Mouse (Mus musculus) hindbrain, embryonic 15.5 days (tissue): ENCODE data around the gene Ajuba. TPM values are rescaled to one million over a fixed set of nuclear protein-coding genes. Genes with fewer than 3 reads are reported as not detected.

ENCODE experiments used
- ATAC-seq: fragments of 200-750 bp; cut with Nextera tagmentation; 2 replicates; pipeline ENCODE4 v1.8.0; 2017; ENCODE audit warnings: low read depth, moderate number of reproducible peaks, moderate TSS enrichment; ENCODE audit not compliant: low FRiP score
- H3K27ac ChIP-seq: fragments of 300-500 bp; sonication (generic); replicated peaks from 2 replicates; pipeline ENCODE4 v1.5.1; 2015; ENCODE audit warnings: mild to moderate bottlenecking, inconsistent platforms
- H3K27me3 ChIP-seq: fragments of 300-500 bp; sonication (generic); 2 replicates; pipeline ENCODE4 v1.6.1; 2015; ENCODE audit warnings: control low read depth, inconsistent platforms
- H3K36me3 ChIP-seq: fragments of 300-500 bp; sonication (generic); 2 replicates; pipeline ENCODE4 v1.6.1; 2015; ENCODE audit warnings: control low read depth, inconsistent platforms
- H3K4me1 ChIP-seq: fragments of 300-500 bp; sonication (generic); replicated peaks from 2 replicates; pipeline ENCODE4 v1.6.1; 2015; ENCODE audit warnings: control low read depth, inconsistent platforms
- H3K4me2 ChIP-seq: fragments of 300-500 bp; sonication (generic); 2 replicates; pipeline ENCODE4 v1.6.1; 2015; ENCODE audit warnings: moderate library complexity, mild to moderate bottlenecking, inconsistent platforms
- H3K4me3 ChIP-seq: fragments of 300-500 bp; sonication (generic); 2 replicates; pipeline ENCODE4 v1.5.1; 2015; ENCODE audit warnings: mild to moderate bottlenecking, inconsistent platforms
- H3K9ac ChIP-seq: fragments of 300-500 bp; sonication (generic); 2 replicates; pipeline ENCODE4 v1.6.1; 2015; ENCODE audit warnings: inconsistent platforms
- H3K9me3 ChIP-seq: fragments of 300-500 bp; sonication (generic); 2 replicates; pipeline ENCODE4 v1.6.1; 2016; ENCODE audit warnings: control low read depth, inconsistent platforms
- WGBS: fragments of 180-500 bp; shearing (Covaris S2); methylation state at CpG from one replicate; pipeline ENCODE4 v1.1.7; 2015; 5-methylcytosine and 5-hydroxymethylcytosine counted together
- polyA plus RNA-seq: library from polyadenylated mRNA; unstranded; fragments of >200 nt; fragmentation: Nextera tagmentation; extraction: Ambion mirVana; gene quantifications from 2 replicates; pipeline ENCODE4 v1.2.1, GENCODE M21; 2015

Gene Ajuba
- polyA plus RNA-seq, 1 experiment from 2014 or later, result 8.7 TPM

GRCm38 (mm10) chr14:54583681-54584338, 6.5 kb upstream of the Ajuba start:
- H3K4me2 ChIP-seq, result no peak overlapping the region
- ATAC-seq, result no peak; the same call in 1 of the 2 replicates

GRCm38 (mm10) chr14:54582536-54582935, 5.2 kb upstream of the Ajuba start:
- H3K36me3 ChIP-seq, result 0 out of 2 replicates have a peak, but pooled peaks cover 8% of the 10 kb centered on the region
- 95% methylated on average over 9 of the region's 9 CpGs for WGBS
- H3K9ac ChIP-seq, result no peak overlapping the region
- H3K27ac ChIP-seq, result no peak overlapping the region
- H3K4me3 ChIP-seq, result no peak overlapping the region
- no peaks in the 10 kb centered on the region for H3K9me3 ChIP-seq
- H3K27me3 ChIP-seq, result peaks cover 5% of the 10 kb centered on the region; the same call in 1 of the 2 replicates
- H3K4me2 ChIP-seq, result no peak overlapping the region
- peaks cover 10% of the 10 kb centered on the region for H3K4me1 ChIP-seq
- ATAC-seq, result no peak

More at GRCm38 (mm10) chr14:54583681-54584338, 6.5 kb upstream of the Ajuba start:
- Histone ChIP-seq H3K4me3 (no peak overlapping the region), H3K9me3 (no peaks in the 10 kb centered on the region), H3K27me3 (peaks cover 5% of the 10 kb centered on the region; the same call in 1 of the 2 replicates), H3K36me3 (0 out of 2 replicates have a peak, but pooled peaks cover 8% of the 10 kb centered on the region), H3K4me1 (no peaks in the 10 kb centered on the region), H3K27ac (no peak overlapping the region), H3K9ac (no peak overlapping the region)
- 41% methylated on average over 7 of the region's 7 CpGs for WGBS

GRCm38 (mm10) chr14:54579638-54580037, 2.3 kb upstream of the Ajuba start:
- 88% methylated on average over 7 of the region's 7 CpGs for WGBS
- ATAC-seq, result no peak
- Histone ChIP-seq H3K9ac (no peak overlapping the region), H3K27ac (no peak overlapping the region), H3K9me3 (no peaks in the 10 kb centered on the region), H3K36me3 (0 out of 2 replicates have a peak, but pooled peaks cover 7% of the 10 kb centered on the region), H3K4me2 (no peak overlapping the region), H3K27me3 (peaks cover 17% of the 10 kb centered on the region), H3K4me3 (no peak overlapping the region), H3K4me1 (peaks cover 33% of the 10 kb centered on the region)

- peak overlapping the region; percentile 73 for H3K27ac ChIP-seq
- peak; percentile 21; the same call in 1 of the 2 replicates for ATAC-seq
- H3K9me3 ChIP-seq, result no peaks in the 10 kb centered on the region
- H3K4me2 ChIP-seq, result peak overlapping the region; percentile 81
- WGBS, result 1% methylated on average over 10 of the region's 10 CpGs
- peaks cover 48% of the 10 kb centered on the region for H3K4me1 ChIP-seq
- no peaks in the 10 kb centered on the region for H3K36me3 ChIP-seq
- H3K4me3 ChIP-seq, result peak overlapping the region; percentile 51
- H3K27me3 ChIP-seq, result peaks cover 32% of the 10 kb centered on the region
- peak overlapping the region; percentile 20; the same call in 1 of the 2 replicates for H3K9ac ChIP-seq
These were observed 705 bp upstream of the Ajuba start for GRCm38 (mm10) chr14:54578063-54578462.

GRCm38 (mm10) chr14:54576241-54577088, 893 bp downstream of the Ajuba start:
- ATAC-seq, result no peak

GRCm38 (mm10) chr14:54575631-54576030, 1.7 kb downstream of the Ajuba start:
- Histone ChIP-seq H3K4me1 (peaks cover 55% of the 10 kb centered on the region), H3K27ac (no peak overlapping the region), H3K36me3 (no peaks in the 10 kb centered on the region), H3K9ac (peak overlapping the region; percentile 5; the same call in 1 of the 2 replicates), H3K4me3 (peak overlapping the region; percentile 51), H3K9me3 (no peaks in the 10 kb centered on the region), H3K4me2 (peak overlapping the region; percentile 81), H3K27me3 (peaks cover 34% of the 10 kb centered on the region)
- under 1% methylated on average over 39 of the region's 39 CpGs for WGBS
- no peak for ATAC-seq

More at GRCm38 (mm10) chr14:54576241-54577088, 893 bp downstream of the Ajuba start:
- Histone ChIP-seq H3K9me3 (no peaks in the 10 kb centered on the region), H3K4me1 (peaks cover 55% of the 10 kb centered on the region), H3K27ac (peak overlapping the region; percentile 73), H3K27me3 (peaks cover 34% of the 10 kb centered on the region), H3K4me3 (peak overlapping the region; percentile 51), H3K36me3 (no peaks in the 10 kb centered on the region), H3K9ac (peak overlapping the region; percentile 49), H3K4me2 (peak overlapping the region; percentile 81)
- WGBS, result under 1% methylated on average over 81 of the region's 84 CpGs

- H3K4me1 ChIP-seq, result peaks cover 56% of the 10 kb centered on the region
- no peak for ATAC-seq
- H3K9me3 ChIP-seq, result no peaks in the 10 kb centered on the region
- H3K9ac ChIP-seq, result peak overlapping the region; percentile 5; the same call in 1 of the 2 replicates
- peaks cover 34% of the 10 kb centered on the region for H3K27me3 ChIP-seq
- H3K4me3 ChIP-seq, result peak overlapping the region; percentile 51
- no peak overlapping the region for H3K27ac ChIP-seq
- WGBS, result 6% methylated on average over 8 of the region's 8 CpGs
- peak overlapping the region; percentile 81 for H3K4me2 ChIP-seq
- H3K36me3 ChIP-seq, result no peaks in the 10 kb centered on the region
These were observed 2.3 kb downstream of the Ajuba start for GRCm38 (mm10) chr14:54575031-54575430.

GRCm38 (mm10) chr14:54574253-54574652, 3.1 kb downstream of the Ajuba start:
- Histone ChIP-seq H3K9me3 (no peaks in the 10 kb centered on the region), H3K4me3 (peak overlapping the region; percentile 12), H3K36me3 (no peaks in the 10 kb centered on the region), H3K27ac (no peak overlapping the region), H3K4me2 (peak overlapping the region; percentile 81), H3K4me1 (peaks cover 62% of the 10 kb centered on the region), H3K9ac (no peak overlapping the region), H3K27me3 (peaks cover 33% of the 10 kb centered on the region)
- 9% methylated on average over 4 of the region's 4 CpGs for WGBS
- ATAC-seq, result no peak

GRCm38 (mm10) chr14:54572790-54573736, 4.3 kb downstream of the Ajuba start:
- Histone ChIP-seq H3K4me2 (peak overlapping the region; percentile 81), H3K4me3 (no peak overlapping the region), H3K27me3 (peaks cover 29% of the 10 kb centered on the region), H3K4me1 (peaks cover 55% of the 10 kb centered on the region), H3K36me3 (no peaks in the 10 kb centered on the region), H3K9me3 (no peaks in the 10 kb centered on the region), H3K27ac (0 out of 2 replicates have a peak overlapping the region, but pooled peaks have one; percentile 30), H3K9ac (no peak overlapping the region)
- no peak for ATAC-seq
- 8% methylated on average over 14 of the region's 14 CpGs for WGBS

GRCm38 (mm10) chr14:54572122-54572521, 5.2 kb downstream of the Ajuba start:
- Histone ChIP-seq H3K4me2 (no peak overlapping the region), H3K4me3 (no peak overlapping the region), H3K27ac (0 out of 2 replicates have a peak overlapping the region, but pooled peaks have one; percentile 30), H3K36me3 (no peaks in the 10 kb centered on the region), H3K9ac (no peak overlapping the region), H3K27me3 (peaks cover 27% of the 10 kb centered on the region), H3K9me3 (no peaks in the 10 kb centered on the region), H3K4me1 (peaks cover 50% of the 10 kb centered on the region)
- 48% methylated on average over 4 of the region's 4 CpGs for WGBS
- ATAC-seq, result no peak
